Mouse (Mus musculus) kidney, adult 2 months (tissue): ENCODE measurements around the gene Ccdc88b. TPM values are rescaled to one million over a fixed set of nuclear protein-coding genes. Genes with fewer than 3 reads are reported as not detected.
A peak's percentile ranks its signal among the peaks of the same experiment; 100 is the strongest.
"Not testable (repeated sequence)": the region's sequence is repeated elsewhere in the genome, so short reads cannot be mapped to it uniquely, and the experiment has no call there.

ENCODE experiments used
- DNase-seq: peaks from one replicate; pipeline ENCODE4 v3.0.0; 2021
- H3K27ac ChIP-seq: fragments of 200-500 bp; 2 replicates; pipeline ENCODE4 v1.5.1; 2012; ENCODE audit warnings: low read depth, low read length, control low read depth, inconsistent platforms; ENCODE audit not compliant: insufficient read depth
- H3K27me3 ChIP-seq: fragments of 200-500 bp; replicated peaks from 2 replicates; pipeline ENCODE4 v1.6.1; 2012; ENCODE audit warnings: mild to moderate bottlenecking, moderate library complexity, low read length, inconsistent platforms; ENCODE audit not compliant: control insufficient read depth, insufficient read depth
- H3K36me3 ChIP-seq: fragments of 200-500 bp; 2 replicates; pipeline ENCODE4 v1.6.1; 2012; ENCODE audit warnings: mild to moderate bottlenecking, moderate library complexity, low read length, inconsistent platforms; ENCODE audit not compliant: control insufficient read depth, insufficient read depth
- H3K4me1 ChIP-seq: fragments of 200-500 bp; 2 replicates; pipeline ENCODE4 v1.6.1; 2011; ENCODE audit warnings: low read length; ENCODE audit not compliant: control insufficient read depth, insufficient read depth
- H3K4me3 ChIP-seq: fragments of 200-500 bp; 2 replicates; pipeline ENCODE4 v1.5.1; 2011; ENCODE audit warnings: mild to moderate bottlenecking, low read depth, low read length, control low read depth; ENCODE audit not compliant: insufficient read depth
- CTCF ChIP-seq: fragments of 200-500 bp; conservative IDR thresholded peaks from 2 replicates; pipeline ENCODE4 v1.5.1; 2011; ENCODE audit warnings: low read depth, mild to moderate bottlenecking, control low read depth, low read length, moderate library complexity, mixed read lengths; ENCODE audit not compliant: insufficient read depth, insufficient read length
- POLR2A ChIP-seq: fragments of 200-500 bp; IDR thresholded peaks from one replicate; pipeline ENCODE4 v1.6.1; 2011; ENCODE audit warnings: low read depth, low read length, control low read depth
- WGBS: fragments of 180-500 bp; shearing (Covaris S2); methylation state at CpG from one replicate; pipeline ENCODE4 v1.1.7; 2018; 5-methylcytosine and 5-hydroxymethylcytosine counted together
- polyA plus RNA-seq: library from polyadenylated mRNA; depleted of rRNA; stranded (reverse); fragments of >200 nt; gene quantifications from 2 replicates; pipeline ENCODE4 v1.2.3, GENCODE M21; 2012; rRNA removed

Ccdc88b gene
- polyA plus RNA-seq = 2.1 and 2.2 TPM in 2 replicates

DNA sequence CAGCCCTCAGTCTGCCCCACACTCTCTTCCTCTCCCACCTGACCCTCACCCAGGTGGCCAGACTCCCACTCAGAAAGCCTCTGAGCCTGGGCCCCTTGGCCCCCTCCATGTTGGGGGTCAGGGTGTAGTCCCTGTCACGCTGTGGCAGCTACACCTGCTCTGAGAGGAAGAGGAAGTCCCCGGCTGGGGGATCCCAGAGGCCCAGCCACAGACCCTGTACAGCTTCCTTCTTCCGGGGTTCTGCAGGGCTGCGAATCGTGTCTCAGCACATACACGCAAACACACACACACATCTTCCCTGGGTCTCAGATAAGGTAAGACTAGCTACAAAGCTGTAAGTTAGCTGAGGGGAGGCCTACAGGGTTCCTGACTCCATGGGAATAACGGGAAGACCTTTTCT, at the start of gene Ccdc88b:
TSS of gene Ccdc88b (minus strand) at position 181 of the 400 bp plus-strand sequence.
- H3K4me3 ChIP-seq = no peak within 1 kb of the TSS
- no peak within 1 kb of the TSS for H3K27ac ChIP-seq
- H3K27me3 ChIP-seq = no peaks in the 10 kb centered on the region
- no peak for DNase-seq
- no peaks in the 10 kb centered on the region for H3K4me1 ChIP-seq
- no peak for TF ChIP-seq POLR2A
- 87% methylated on average over 7 of the region's 7 CpGs for WGBS
- no peaks in the 10 kb centered on the region for H3K36me3 ChIP-seq

GRCm38 (mm10) chr19:6907094-6907493, 49.1 kb upstream of the Ccdc88b start:
- Histone ChIP-seq H3K27ac (peak overlapping the region; percentile 72), H3K4me1 (peaks cover 34% of the 10 kb centered on the region; the same call in 1 of the 2 replicates), H3K27me3 (no peaks in the 10 kb centered on the region), H3K36me3 (peaks cover 2% of the 10 kb centered on the region), H3K4me3 (peak overlapping the region; percentile 56)
- 48% methylated on average over 8 of the region's 8 CpGs for WGBS
- no peak for DNase-seq
- TF ChIP-seq POLR2A (no peak), CTCF (no peak)

- H3K4me3 ChIP-seq = peak overlapping the region; percentile 56; the same call in 1 of the 2 replicates
- WGBS = 33% methylated on average over 3 of the region's 3 CpGs
- peak; percentile 85 for DNase-seq
Measured at GRCm38 (mm10) chr19:6906199-6906598, 48.2 kb upstream of the Ccdc88b start.

DNA sequence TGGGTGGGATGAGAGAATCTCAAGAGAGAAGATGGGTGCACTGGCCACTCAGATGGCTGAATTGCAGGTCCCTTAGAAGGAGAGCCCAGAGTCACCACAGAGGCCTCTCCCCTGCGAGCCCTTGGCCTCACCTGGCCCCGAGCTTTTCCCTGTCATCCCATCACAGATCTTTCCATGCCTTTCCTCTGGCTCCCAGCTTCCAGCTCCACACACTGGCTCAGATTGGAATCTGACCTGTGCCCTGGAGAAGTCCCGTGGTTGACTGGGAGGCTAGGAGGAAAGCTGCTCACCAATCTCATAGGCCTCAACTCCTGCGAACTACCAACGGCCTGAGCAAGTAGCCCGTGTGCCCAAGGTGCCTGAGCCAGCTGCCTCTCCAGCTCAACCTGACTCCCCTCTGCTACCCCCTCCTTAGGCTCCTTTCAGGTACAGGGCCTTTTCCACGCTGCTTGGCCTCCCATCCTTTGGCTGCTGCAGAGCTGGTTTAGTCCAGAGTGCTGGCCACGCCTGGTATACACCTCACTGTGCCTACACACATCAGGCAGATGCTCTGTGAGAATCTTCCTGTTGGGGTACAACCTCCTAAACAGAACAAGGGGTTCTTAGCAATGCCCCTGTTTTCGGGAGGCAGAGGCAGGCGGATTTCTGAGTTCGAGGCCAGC, 47.6 kb upstream of the Ccdc88b start:
- DNase-seq = peak; percentile 63
- Histone ChIP-seq H3K27ac (peak overlapping the region; percentile 83), H3K36me3 (no peaks in the 10 kb centered on the region; the same call in 1 of the 2 replicates), H3K4me3 (no peak overlapping the region), H3K27me3 (no peaks in the 10 kb centered on the region), H3K4me1 (peaks cover 37% of the 10 kb centered on the region; the same call in 1 of the 2 replicates)
- TF ChIP-seq CTCF = no peak
- TF ChIP-seq POLR2A = no peak
- 70% methylated on average over 11 of the region's 11 CpGs for WGBS

More at GRCm38 (mm10) chr19:6906199-6906598, 48.2 kb upstream of the Ccdc88b start:
- Histone ChIP-seq H3K4me1 (peaks cover 37% of the 10 kb centered on the region; the same call in 1 of the 2 replicates), H3K27ac (peak overlapping the region; percentile 42), H3K27me3 (no peaks in the 10 kb centered on the region), H3K36me3 (peaks cover under 1% of the 10 kb centered on the region)
- no peak for TF ChIP-seq CTCF
- peak; percentile 73 for TF ChIP-seq POLR2A

DNA sequence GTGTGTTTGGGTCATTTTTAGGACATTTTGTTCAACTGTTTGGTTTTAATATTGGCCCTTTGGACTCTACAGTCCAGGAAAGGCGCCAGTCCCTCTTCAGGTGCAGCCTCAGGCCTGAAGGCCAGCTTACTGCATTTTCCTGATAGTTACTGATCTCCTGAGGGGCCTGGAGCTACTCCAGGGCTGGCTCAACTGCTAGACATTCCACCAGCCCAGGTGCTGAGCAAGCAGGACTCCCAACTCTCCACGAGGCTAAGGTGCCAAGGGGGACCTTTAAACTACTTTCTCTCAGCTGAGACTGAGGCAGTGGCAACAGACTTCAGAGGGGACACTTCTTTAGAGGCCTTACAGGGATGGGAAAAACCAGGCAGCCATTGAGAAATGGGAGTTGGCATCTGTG, 46.8 kb upstream of the Ccdc88b start:
- DNase-seq = peak; percentile 96
- Histone ChIP-seq H3K27me3 (no peaks in the 10 kb centered on the region), H3K27ac (peak overlapping the region; percentile 90), H3K4me3 (no peak overlapping the region), H3K4me1 (peaks cover 37% of the 10 kb centered on the region; the same call in 1 of the 2 replicates), H3K36me3 (no peaks in the 10 kb centered on the region; the same call in 1 of the 2 replicates)
- 38% methylated on average over 2 of the region's 2 CpGs for WGBS
- TF ChIP-seq CTCF (no peak), POLR2A (no peak)

DNA sequence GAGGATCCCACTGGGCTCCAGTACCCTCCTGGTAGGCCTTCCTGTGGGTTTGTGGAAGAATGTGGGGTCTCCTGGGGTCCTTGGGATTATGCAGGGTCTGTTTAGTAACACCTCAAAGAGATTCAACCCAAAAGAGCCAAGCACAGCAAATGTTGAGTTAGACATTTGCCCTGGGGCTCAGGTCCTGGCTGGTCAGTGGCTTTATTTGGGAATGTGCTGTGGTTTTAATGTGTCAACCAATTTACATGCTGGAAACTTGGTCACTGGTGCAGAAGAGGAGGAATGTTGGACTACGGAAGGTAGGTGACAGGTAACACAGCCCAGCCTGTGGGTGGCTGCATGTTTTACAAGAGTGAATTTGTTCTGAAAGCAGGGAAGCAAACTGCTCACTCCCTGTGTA, 45.0 kb upstream of the Ccdc88b start:
- WGBS = 43% methylated on average over 1 of the region's 1 CpGs
- H3K4me1 ChIP-seq = peaks cover 41% of the 10 kb centered on the region; the same call in 1 of the 2 replicates
- no peaks in the 10 kb centered on the region; the same call in 1 of the 2 replicates for H3K36me3 ChIP-seq
- H3K27me3 ChIP-seq = no peaks in the 10 kb centered on the region
- H3K27ac ChIP-seq = peak overlapping the region; percentile 81
- DNase-seq = peak; percentile 86
- no peak overlapping the region for H3K4me3 ChIP-seq
- TF ChIP-seq POLR2A = no peak
- TF ChIP-seq CTCF = no peak

GRCm38 (mm10) chr19:6899641-6900040, 41.6 kb upstream of the Ccdc88b start:
- Histone ChIP-seq H3K27me3 (no peaks in the 10 kb centered on the region), H3K4me3 (no peak overlapping the region), H3K4me1 (peaks cover 19% of the 10 kb centered on the region; the same call in 1 of the 2 replicates), H3K36me3 (no peaks in the 10 kb centered on the region), H3K27ac (peak overlapping the region; percentile 90)
- peak; percentile 90 for DNase-seq
- TF ChIP-seq CTCF (no peak), POLR2A (no peak)
- 56% methylated on average over 4 of the region's 4 CpGs for WGBS

GRCm38 (mm10) chr19:6895608-6896305, 37.7 kb upstream of the Ccdc88b start:
- not testable (repeated sequence) for H3K4me3 ChIP-seq, H3K27me3 ChIP-seq, H3K4me1 ChIP-seq, H3K36me3 ChIP-seq, H3K27ac ChIP-seq, DNase-seq
- WGBS = 85% methylated on average over 18 of the region's 18 CpGs
